Mouse (Mus musculus) neural tube, embryonic 14.5 days (tissue): ENCODE data around the gene Plod1. TPM values are rescaled to one million over a fixed set of nuclear protein-coding genes. Genes with fewer than 3 reads are reported as not detected.

ENCODE experiments used
- ATAC-seq: fragments of 200-750 bp; cut with Nextera tagmentation; 2 replicates; pipeline ENCODE4 v1.8.0; 2017; ENCODE audit warnings: low read depth, mild to moderate bottlenecking, moderate TSS enrichment, moderate library complexity
- H3K27ac ChIP-seq: fragments of 300-500 bp; sonication (generic); 2 replicates; pipeline ENCODE4 v1.5.1; 2014; ENCODE audit warnings: low read depth, mild to moderate bottlenecking, control low read depth, low read length, moderate library complexity, mixed read lengths
- H3K27me3 ChIP-seq: fragments of 300-500 bp; sonication (generic); 2 replicates; pipeline ENCODE4 v1.6.1; 2014; ENCODE audit warnings: low read length; ENCODE audit not compliant: control insufficient read depth, insufficient read depth
- H3K36me3 ChIP-seq: fragments of 300-500 bp; sonication (generic); 2 replicates; pipeline ENCODE4 v1.6.1; 2014; ENCODE audit warnings: low read length, mixed read lengths; ENCODE audit not compliant: control insufficient read depth, insufficient read depth
- H3K4me1 ChIP-seq: fragments of 300-500 bp; sonication (generic); 2 replicates; pipeline ENCODE4 v1.6.1; 2014; ENCODE audit warnings: low read length; ENCODE audit not compliant: control insufficient read depth, insufficient read depth
- H3K4me2 ChIP-seq: fragments of 300-500 bp; sonication (generic); 2 replicates; pipeline ENCODE4 v1.6.1; 2014; ENCODE audit warnings: mild to moderate bottlenecking, low read depth, low read length, control low read depth
- H3K4me3 ChIP-seq: fragments of 300-500 bp; sonication (generic); 2 replicates; pipeline ENCODE4 v1.5.1; 2014; ENCODE audit warnings: low read depth, low read length, control low read depth, mixed read lengths
- H3K9ac ChIP-seq: fragments of 300-500 bp; sonication (generic); replicated peaks from 2 replicates; pipeline ENCODE4 v1.6.1; 2014; ENCODE audit warnings: low read depth, mild to moderate bottlenecking, control low read depth, low read length, mixed read lengths
- H3K9me3 ChIP-seq: fragments of 300-500 bp; sonication (generic); 2 replicates; pipeline ENCODE4 v1.6.1; 2016; ENCODE audit warnings: low read length; ENCODE audit not compliant: control insufficient read depth
- WGBS: fragments of 180-500 bp; shearing (Covaris S2); extraction: QIAGEN DNeasy Blood & Tissue Kit; methylation state at CpG from one replicate; pipeline ENCODE4 v1.1.7; 2014; 5-methylcytosine and 5-hydroxymethylcytosine counted together
- polyA plus RNA-seq: library from polyadenylated mRNA; unstranded; fragments of >200 nt; fragmentation: Nextera tagmentation; extraction: Ambion mirVana; gene quantifications from 2 replicates; pipeline ENCODE4 v1.2.1, GENCODE M21; 2014

Plod1 gene
- polyA plus RNA-seq, 1 experiment from 2014 or later: 15.6 TPM

- 78% methylated on average over 7 of the region's 7 CpGs for WGBS
- Histone ChIP-seq H3K4me2 (no peak overlapping the region), H3K27ac (no peak overlapping the region), H3K27me3 (no peaks in the 10 kb centered on the region), H3K9me3 (no peaks in the 10 kb centered on the region), H3K36me3 (no peaks in the 10 kb centered on the region), H3K4me3 (no peak overlapping the region), H3K9ac (no peak overlapping the region), H3K4me1 (no peaks in the 10 kb centered on the region)
- no peak for ATAC-seq
Observed at GRCm38 (mm10) chr4:147928540-147928939, 8.0 kb downstream of the Plod1 start.

GRCm38 (mm10) chr4:147928136-147928535, 8.4 kb downstream of the Plod1 start:
- H3K9me3 ChIP-seq: no peaks in the 10 kb centered on the region
- H3K4me1 ChIP-seq: no peaks in the 10 kb centered on the region
- H3K27ac ChIP-seq: no peak overlapping the region
- no peaks in the 10 kb centered on the region for H3K27me3 ChIP-seq
- 16% methylated on average over 9 of the region's 9 CpGs for WGBS
- H3K4me2 ChIP-seq: no peak overlapping the region
- H3K9ac ChIP-seq: no peak overlapping the region
- no peaks in the 10 kb centered on the region for H3K36me3 ChIP-seq
- ATAC-seq: no peak
- H3K4me3 ChIP-seq: no peak overlapping the region

- H3K9me3 ChIP-seq: no peaks in the 10 kb centered on the region
- no peak overlapping the region for H3K4me3 ChIP-seq
- no peak overlapping the region for H3K9ac ChIP-seq
- H3K27ac ChIP-seq: no peak overlapping the region
- H3K36me3 ChIP-seq: no peaks in the 10 kb centered on the region
- H3K27me3 ChIP-seq: no peaks in the 10 kb centered on the region
- ATAC-seq: no peak
- WGBS: 41% methylated on average over 8 of the region's 8 CpGs
- no peak overlapping the region for H3K4me2 ChIP-seq
- H3K4me1 ChIP-seq: no peaks in the 10 kb centered on the region
Observed at GRCm38 (mm10) chr4:147927705-147928104, 8.9 kb downstream of the Plod1 start.

- no peaks in the 10 kb centered on the region for H3K9me3 ChIP-seq
- H3K27me3 ChIP-seq: no peaks in the 10 kb centered on the region
- no peak for ATAC-seq
- WGBS: 80% methylated on average over 11 of the region's 11 CpGs
- H3K27ac ChIP-seq: no peak overlapping the region
- no peak overlapping the region for H3K4me2 ChIP-seq
- no peaks in the 10 kb centered on the region for H3K4me1 ChIP-seq
- H3K4me3 ChIP-seq: no peak overlapping the region
- no peaks in the 10 kb centered on the region for H3K36me3 ChIP-seq
- H3K9ac ChIP-seq: no peak overlapping the region
Observed at GRCm38 (mm10) chr4:147922341-147922740, 14.2 kb downstream of the Plod1 start.

GRCm38 (mm10) chr4:147920973-147921372, 15.6 kb downstream of the Plod1 start:
- no peak overlapping the region for H3K4me3 ChIP-seq
- no peaks in the 10 kb centered on the region for H3K9me3 ChIP-seq
- no peaks in the 10 kb centered on the region for H3K36me3 ChIP-seq
- no peaks in the 10 kb centered on the region for H3K4me1 ChIP-seq
- no peak overlapping the region for H3K4me2 ChIP-seq
- ATAC-seq: no peak
- no peaks in the 10 kb centered on the region for H3K27me3 ChIP-seq
- H3K9ac ChIP-seq: no peak overlapping the region
- 28% methylated on average over 10 of the region's 10 CpGs for WGBS
- H3K27ac ChIP-seq: no peak overlapping the region

- no peak overlapping the region for H3K27ac ChIP-seq
- no peak overlapping the region for H3K4me3 ChIP-seq
- H3K27me3 ChIP-seq: no peaks in the 10 kb centered on the region
- no peaks in the 10 kb centered on the region for H3K4me1 ChIP-seq
- no peaks in the 10 kb centered on the region for H3K9me3 ChIP-seq
- no peaks in the 10 kb centered on the region for H3K36me3 ChIP-seq
- H3K9ac ChIP-seq: no peak overlapping the region
- ATAC-seq: 0 out of 2 replicates have a peak, but pooled peaks have one; percentile 31
- WGBS: 61% methylated on average over 7 of the region's 7 CpGs
- H3K4me2 ChIP-seq: no peak overlapping the region
Observed at GRCm38 (mm10) chr4:147918459-147919121, 18.0 kb downstream of the Plod1 start.

- Histone ChIP-seq H3K36me3 (no peaks in the 10 kb centered on the region), H3K9me3 (no peaks in the 10 kb centered on the region), H3K9ac (no peak overlapping the region), H3K27ac (no peak overlapping the region), H3K4me1 (0 out of 2 replicates have a peak, but pooled peaks cover 3% of the 10 kb centered on the region), H3K27me3 (no peaks in the 10 kb centered on the region), H3K4me3 (no peak overlapping the region), H3K4me2 (no peak overlapping the region)
- no peak for ATAC-seq
- 91% methylated on average over 5 of the region's 5 CpGs for WGBS
Observed at GRCm38 (mm10) chr4:147909486-147909885, 27.1 kb downstream of the Plod1 start.

- WGBS: 79% methylated on average over 5 of the region's 5 CpGs
- H3K36me3 ChIP-seq: peaks cover 3% of the 10 kb centered on the region; the same call in 1 of the 2 replicates
Observed at GRCm38 (mm10) chr4:147906230-147906629, 30.3 kb downstream of the Plod1 start.

GRCm38 (mm10) chr4:147905090-147905659, 31.4 kb downstream of the Plod1 start:
- Histone ChIP-seq H3K4me1 (peaks cover 9% of the 10 kb centered on the region; the same call in 1 of the 2 replicates), H3K9ac (peak overlapping the region; percentile 82; the same call in 1 of the 2 replicates), H3K4me3 (peak overlapping the region; percentile 88), H3K27me3 (no peaks in the 10 kb centered on the region), H3K36me3 (peaks cover 10% of the 10 kb centered on the region), H3K4me2 (peak overlapping the region; percentile 62), H3K27ac (peak overlapping the region; percentile 39; the same call in 1 of the 2 replicates), H3K9me3 (no peaks in the 10 kb centered on the region)
- WGBS: 1% methylated on average over 8 of the region's 8 CpGs
- ATAC-seq: peak; percentile 33; the same call in 1 of the 2 replicates

More at GRCm38 (mm10) chr4:147906230-147906629, 30.3 kb downstream of the Plod1 start:
- H3K9ac ChIP-seq: no peak overlapping the region
- H3K27me3 ChIP-seq: no peaks in the 10 kb centered on the region
- peaks cover 9% of the 10 kb centered on the region; the same call in 1 of the 2 replicates for H3K4me1 ChIP-seq
- ATAC-seq: no peak
- H3K4me2 ChIP-seq: no peak overlapping the region
- H3K4me3 ChIP-seq: no peak overlapping the region
- H3K27ac ChIP-seq: no peak overlapping the region
- no peaks in the 10 kb centered on the region for H3K9me3 ChIP-seq
